Mouse (Mus musculus): ENCODE results near the gene Fitm1.

DNA sequence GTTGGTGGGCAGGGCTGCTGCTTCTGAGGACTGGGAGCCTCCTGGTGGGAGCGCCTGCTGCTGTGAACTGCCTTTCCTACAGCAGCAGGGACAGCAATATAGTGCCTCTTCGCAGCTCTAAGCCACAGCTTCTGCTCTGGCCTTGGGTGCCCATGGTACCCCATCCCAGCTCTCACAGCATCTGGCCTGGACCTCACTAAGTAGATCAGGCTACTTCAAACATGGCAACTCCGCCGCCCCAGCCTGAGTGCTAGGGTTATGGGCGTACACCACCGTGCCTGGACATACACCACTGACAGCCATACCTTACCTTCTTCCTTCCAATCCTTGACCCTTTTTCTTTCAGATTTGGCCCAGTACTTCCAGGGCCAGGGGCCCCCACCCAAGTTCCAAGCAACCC is 32.9 kb downstream of the Fitm1 start:
- TF ChIP-seq GATA1 (IDR thresholded peaks at IDR 0.05; ENCODE audit: borderline replicate concordance, low read length) (no peak), FLI1 (IDR thresholded peaks at IDR 0.05; ENCODE audit: low read length) (no peak)

Data from megakaryocyte, embryonic 14.5 days (primary cell).